Comparison of ENCODE assay signal across 8 mouse cellular contexts in genomic region chr15:50261245-50261872, GRCm38 (mm10).
DNase-seq lines count a peak whose midpoint lies in the region; ATAC-seq and TF ChIP-seq lines count a peak whose summit lies in the region.

No protein-coding gene starts in this region.

- peak; percentile 89 for TF ChIP-seq CTCF in kidney, postnatal 0 days (IDR thresholded peaks at IDR 0.05; ENCODE audit: low read depth)

- no peak for ATAC-seq in kidney, postnatal 0 days (replicated peaks; ENCODE audit: low FRiP score, low read depth)
- ATAC-seq in limb, embryonic 14.5 days (ENCODE audit: low FRiP score, low read depth), result peak; percentile 71; the same call in 1 of the 2 replicates
- ATAC-seq in neural tube, embryonic 12.5 days (ENCODE audit: low FRiP score, low read depth), result peak; percentile 50; the same call in 1 of the 2 replicates

- H3K4me3 ChIP-seq in kidney, postnatal 0 days (replicated peaks; ENCODE audit: low read depth, low read length), result no peak overlapping the region
- no peak overlapping the region for H3K4me3 ChIP-seq in limb, embryonic 14.5 days (replicated peaks; ENCODE audit: low read length)
- H3K4me3 ChIP-seq in neural tube, embryonic 12.5 days, result no peak overlapping the region

- no peaks in the 10 kb centered on the region for H3K27me3 ChIP-seq in kidney, postnatal 0 days (ENCODE audit: insufficient read depth, low read length)
- no peaks in the 10 kb centered on the region for H3K27me3 ChIP-seq in limb, embryonic 14.5 days (ENCODE audit: control insufficient read depth, insufficient read depth, low read length)
- no peaks in the 10 kb centered on the region for H3K27me3 ChIP-seq in neural tube, embryonic 12.5 days (replicated peaks)

- DNase-seq in A20 (ENCODE audit: low read depth, low spot score), result peak; percentile 55
- DNase-seq in Muller cell, postnatal 12 days (ENCODE audit: inconsistent ontology term), result peak; percentile 54
- DNase-seq in cerebellum, adult 9-11 months, result peak; percentile 17
- peak; percentile 11 to 31 for DNase-seq in frontal cortex, postnatal 25 days (ENCODE audit: low spot score in 2 of 2)
- peak; percentile 83 for DNase-seq in kidney, postnatal 0 days (ENCODE audit: low spot score)
- DNase-seq in limb, embryonic 14.5 days (ENCODE audit: low spot score), result peak; percentile 85
- peak; percentile 50 for DNase-seq in urinary bladder, postnatal 25 days (ENCODE audit: low spot score)

- H3K36me3 ChIP-seq in kidney, postnatal 0 days (ENCODE audit: insufficient read depth, low read length), result no peaks in the 10 kb centered on the region
- H3K36me3 ChIP-seq in limb, embryonic 14.5 days (ENCODE audit: control insufficient read depth, insufficient read depth, low read length), result no peaks in the 10 kb centered on the region
- H3K36me3 ChIP-seq in neural tube, embryonic 12.5 days, result no peaks in the 10 kb centered on the region

- H3K4me1 ChIP-seq in kidney, postnatal 0 days (replicated peaks; ENCODE audit: insufficient read depth, low read length), result no peaks in the 10 kb centered on the region
- no peaks in the 10 kb centered on the region for H3K4me1 ChIP-seq in limb, embryonic 14.5 days (ENCODE audit: control insufficient read depth, insufficient read depth, low read length)
- no peaks in the 10 kb centered on the region for H3K4me1 ChIP-seq in neural tube, embryonic 12.5 days

- TF ChIP-seq POLR2A in limb, embryonic 14.5 days (IDR thresholded peaks at IDR 0.05; ENCODE audit: borderline replicate concordance, extremely low read depth, insufficient read depth, insufficient read length), result no peak

- H3K9ac ChIP-seq in kidney, postnatal 0 days (ENCODE audit: low read depth, low read length), result no peak overlapping the region
- no peak overlapping the region for H3K9ac ChIP-seq in limb, embryonic 14.5 days (ENCODE audit: low read depth, low read length, severe bottlenecking)
- H3K9ac ChIP-seq in neural tube, embryonic 12.5 days, result no peak overlapping the region

- WGBS in kidney, postnatal 0 days, result 57% methylated on average over 8 of the region's 8 CpGs
- 52% methylated on average over 8 of the region's 8 CpGs for WGBS in limb, embryonic 14.5 days
- WGBS in neural tube, embryonic 12.5 days, result 63% methylated on average over 8 of the region's 8 CpGs

- H3K27ac ChIP-seq in kidney, postnatal 0 days, result no peak overlapping the region
- no peak overlapping the region for H3K27ac ChIP-seq in limb, embryonic 14.5 days (replicated peaks; ENCODE audit: low read depth, low read length)
- no peak overlapping the region for H3K27ac ChIP-seq in neural tube, embryonic 12.5 days

- H3K4me2 ChIP-seq in kidney, postnatal 0 days (ENCODE audit: low read length), result no peak overlapping the region
- H3K4me2 ChIP-seq in limb, embryonic 14.5 days (replicated peaks; ENCODE audit: low read depth, low read length, severe bottlenecking), result no peak overlapping the region
- H3K4me2 ChIP-seq in neural tube, embryonic 12.5 days (replicated peaks), result no peak overlapping the region

- no peaks in the 10 kb centered on the region for H3K9me3 ChIP-seq in kidney, postnatal 0 days (replicated peaks; ENCODE audit: low read length)
- no peaks in the 10 kb centered on the region for H3K9me3 ChIP-seq in limb, embryonic 14.5 days (ENCODE audit: control insufficient read depth, low read length)
- no peaks in the 10 kb centered on the region for H3K9me3 ChIP-seq in neural tube, embryonic 12.5 days

Comparison
In these comparisons a context has a peak if more than half of its experiments do, and no peak if none do; other contexts are left out.
1. DNase-seq: peak in every context shown above with its lines; median percentile 85 in limb, embryonic 14.5 days; 83 in kidney, postnatal 0 days; 55 in A20; 54 in Muller cell, postnatal 12 days; 50 in urinary bladder, postnatal 25 days; 21 in frontal cortex, postnatal 25 days; 17 in cerebellum, adult 9-11 months.